Mouse (Mus musculus): ENCODE measurements around the gene Ltbp3.

Ltbp3 gene

GRCm38 (mm10) chr19:5740320-5741317 is at the start of gene Ltbp3:
Gene Ltbp3 (plus strand): TSS chr19:5740904.
- peak; percentile 81 for DNase-seq

- peak; percentile 29 for DNase-seq
Measured at GRCm38 (mm10) chr19:5691601-5692000, 49.1 kb upstream of the Ltbp3 start.

- DNase-seq: peak; percentile 82
Measured at GRCm38 (mm10) chr19:5692086-5692912, 48.4 kb upstream of the Ltbp3 start.

- DNase-seq: peak; percentile 17
Measured at GRCm38 (mm10) chr19:5692913-5693396, 47.7 kb upstream of the Ltbp3 start.

GRCm38 (mm10) chr19:5693801-5694200 is 46.9 kb upstream of the Ltbp3 start:
- no peak for DNase-seq

GRCm38 (mm10) chr19:5695849-5696462 is 44.7 kb upstream of the Ltbp3 start:
- DNase-seq: no peak

- peak; percentile 66 for DNase-seq
Measured at GRCm38 (mm10) chr19:5704163-5704800, 36.4 kb upstream of the Ltbp3 start, which contains the start of gene Kcnk7. Gene Kcnk7 (plus strand): TSS chr19:5704367.

- DNase-seq: peak; percentile 61
Measured at GRCm38 (mm10) chr19:5704801-5705571, 35.7 kb upstream of the Ltbp3 start.

- DNase-seq: no peak
Measured at GRCm38 (mm10) chr19:5710068-5710467, 30.6 kb upstream of the Ltbp3 start.

- no peak for DNase-seq
Measured at GRCm38 (mm10) chr19:5710581-5710980, 30.1 kb upstream of the Ltbp3 start.

GRCm38 (mm10) chr19:5711218-5711617 is 29.5 kb upstream of the Ltbp3 start:
- DNase-seq: peak; percentile 95

GRCm38 (mm10) chr19:5711907-5712460 is 28.7 kb upstream of the Ltbp3 start:
- DNase-seq: peak; percentile 48

- DNase-seq: no peak
Measured at GRCm38 (mm10) chr19:5713255-5713654, 27.4 kb upstream of the Ltbp3 start.

- peak; percentile 93 for DNase-seq
Measured at GRCm38 (mm10) chr19:5713730-5714129, 27.0 kb upstream of the Ltbp3 start.

GRCm38 (mm10) chr19:5715793-5716688 is 24.7 kb upstream of the Ltbp3 start:
- DNase-seq: peak; percentile 69

GRCm38 (mm10) chr19:5716955-5717354 is 23.7 kb upstream of the Ltbp3 start:
- no peak for DNase-seq

GRCm38 (mm10) chr19:5721233-5721632 is 19.5 kb upstream of the Ltbp3 start:
- DNase-seq: no peak

GRCm38 (mm10) chr19:5722848-5723425 is 17.8 kb upstream of the Ltbp3 start:
- DNase-seq: no peak

- no peak for DNase-seq
Measured at GRCm38 (mm10) chr19:5723934-5724548, 16.7 kb upstream of the Ltbp3 start.

Data from lung, postnatal 36 days (tissue).